Mouse (Mus musculus) heart, postnatal 0 days (tissue): ENCODE data around the gene Hs3st6.

ENCODE experiments used
- CTCF ChIP-seq: IDR thresholded peaks from 2 replicates; pipeline ENCODE4 v1.5.1; 2016; ENCODE audit warnings: antibody characterized with exemption, control low read depth, low read depth
- EP300 ChIP-seq: IDR thresholded peaks from 2 replicates; pipeline ENCODE4 v1.6.1; 2016; ENCODE audit warnings: antibody characterized with exemption, low read depth

DNA sequence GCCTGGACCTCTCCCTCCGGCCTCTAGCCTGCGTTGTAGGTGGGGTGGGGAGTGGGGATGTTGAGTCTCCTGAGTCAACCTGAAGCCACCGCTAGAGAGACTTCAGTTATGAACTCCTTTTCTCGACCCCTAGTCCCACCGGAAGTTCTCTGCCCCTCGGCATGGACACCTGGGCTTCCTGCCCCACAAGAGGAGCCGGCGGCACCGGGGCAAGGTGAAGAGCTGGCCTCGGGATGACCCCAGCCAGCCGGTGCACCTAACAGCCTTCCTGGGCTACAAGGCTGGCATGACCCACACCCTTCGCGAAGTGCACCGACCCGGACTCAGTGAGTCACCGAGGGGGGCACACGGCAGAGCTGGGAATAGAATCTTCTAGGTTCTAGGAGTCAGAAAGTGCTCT lies 24.6 kb upstream of the Hs3st6 start:
- TF ChIP-seq EP300 (no peak), CTCF (no peak)
